In genomic region chr2:4988826-4989424, GRCm38 (mm10) we compare ENCODE assay signal across 13 mouse cellular contexts. TPM values are rescaled to one million over a fixed set of nuclear protein-coding genes. Genes with fewer than 3 reads are reported as not detected.
A peak's percentile ranks its signal among the peaks of the same experiment; 100 is the strongest.
DNase-seq lines count a peak whose midpoint lies in the region; ATAC-seq and TF ChIP-seq lines count a peak whose summit lies in the region.
"Had no signal": no experiment of that assay in that cellular context is flagged by ENCODE, and none has a peak within 500 bp of the region (broad histone marks: within the 10 kb centered on the region; RNA-seq: fewer than 3 reads in every experiment).

No protein-coding gene starts in this region.

- H3K27ac ChIP-seq in gastrocnemius, adult 2 months, result no peak overlapping the region
- no peak overlapping the region for H3K27ac ChIP-seq in lung, embryonic 14.5 days (ENCODE audit: low read depth)
- H3K27ac ChIP-seq: embryonic facial prominence, embryonic 15.5 days had no signal

- H3K36me3 ChIP-seq in lung, embryonic 14.5 days (ENCODE audit: insufficient read depth), result peaks cover 29% of the 10 kb centered on the region

- no peaks in the 10 kb centered on the region for H3K27me3 ChIP-seq in lung, embryonic 14.5 days (ENCODE audit: insufficient read depth, low read length)
- H3K27me3 ChIP-seq: embryonic facial prominence, embryonic 15.5 days had no signal

- no peak for ATAC-seq in lung, embryonic 14.5 days (ENCODE audit: insufficient read depth)

- no peak overlapping the region for H3K4me2 ChIP-seq in lung, embryonic 14.5 days
- H3K4me2 ChIP-seq: embryonic facial prominence, embryonic 15.5 days had no signal

- H3K9ac ChIP-seq in lung, embryonic 14.5 days, result no peak overlapping the region
- H3K9ac ChIP-seq: embryonic facial prominence, embryonic 15.5 days had no signal

- TF ChIP-seq CTCF in gastrocnemius, adult 2 months (IDR thresholded peaks at IDR 0.05), result peak; percentile 4; the same call in 1 of the 2 replicates
- peak; percentile 44 for TF ChIP-seq CTCF in lung, embryonic 14.5 days (IDR thresholded peaks at IDR 0.05; ENCODE audit: low read depth)

- intact Hi-C loops in gastrocnemius, adult 2 months (cut with DNase I), result no loop called here

- no peaks in the 10 kb centered on the region for H3K4me1 ChIP-seq in lung, embryonic 14.5 days (ENCODE audit: insufficient read depth)
- H3K4me1 ChIP-seq: embryonic facial prominence, embryonic 15.5 days had no signal

- DNase-seq in gastrocnemius, adult 2 months, result no peak
- no peak for DNase-seq in gastrocnemius, adult 8-10 months (ENCODE audit: low spot score in 2 of 2)
- DNase-seq in 3T3-L1 (ENCODE audit: low read depth, low spot score) (peak; percentile 41), ZHBTc4 (ENCODE audit: low read depth, low spot score) (peak; percentile 66)
- peak; percentile 48 for DNase-seq in lung, embryonic 14.5 days
- DNase-seq in right cerebral cortex, postnatal 14 days, result no peak
- DNase-seq in thymus, postnatal 4 days, result no peak
- DNase-seq in urinary bladder, postnatal 10 days (ENCODE audit: low spot score), result no peak
- DNase-seq: gastrocnemius, postnatal 25 days had no signal

- H3K4me3 ChIP-seq in gastrocnemius, adult 2 months, result no peak overlapping the region
- no peak overlapping the region for H3K4me3 ChIP-seq in lung, embryonic 14.5 days (ENCODE audit: low read depth, low read length)
- H3K4me3 ChIP-seq: embryonic facial prominence, embryonic 15.5 days had no signal

- no peaks in the 10 kb centered on the region for H3K9me3 ChIP-seq in lung, embryonic 14.5 days (ENCODE audit: low read depth, low read length)
- H3K9me3 ChIP-seq: embryonic facial prominence, embryonic 15.5 days had no signal

- 61% methylated on average over 11 of the region's 11 CpGs for WGBS in lung, embryonic 14.5 days

RNA-seq across cellular contexts. Expression of gene Ucma, which starts 13.0 kb away (rescaled TPM):
- not detected for total RNA-seq in gastrocnemius, adult 2 months (2021)
- total RNA-seq in gastrocnemius, adult 8-10 months (2022), result under 1 TPM in 1 of 4 experiments, not detected in 3; 0.43 TPM
- not detected in 2 replicates for polyA plus RNA-seq in lung, embryonic 14.5 days (2014; fragmentation: Nextera tagmentation; extraction: Ambion mirVana)
- total RNA-seq: gastrocnemius, postnatal 25 days; hematopoietic stem cell, adult 5-6 weeks had no signal
- polyA plus RNA-seq: liver, embryonic 16.5 days; neural tube, embryonic 14.5 days had no signal

RNA-seq across cellular contexts. Expression of gene Mcm10, which starts 23.7 kb away (rescaled TPM):
- under 1 TPM in 1 of 2 experiments, not detected in 1; 0.08 TPM for total RNA-seq in gastrocnemius, adult 2 months (2021)
- not detected for total RNA-seq in gastrocnemius, adult 8-10 months (2022)
- 50.3 and 52.3 TPM in 2 replicates for polyA plus RNA-seq in lung, embryonic 14.5 days (2014; fragmentation: Nextera tagmentation; extraction: Ambion mirVana)

Comparison
In these comparisons a context has a peak if more than half of its experiments do, and no peak if none do; other contexts are left out.
1. DNase-seq: peak in 3T3-L1 (single experiment), ZHBTc4 (single experiment) and lung, embryonic 14.5 days (single experiment); none in gastrocnemius, adult 2 months (single experiment), gastrocnemius, adult 8-10 months (0 of 2), right cerebral cortex, postnatal 14 days (single experiment), thymus, postnatal 4 days (single experiment) and urinary bladder, postnatal 10 days (single experiment).